Mouse (Mus musculus) limb, embryonic 11.5 days (tissue): ENCODE data around the gene Zdhhc5. TPM values are rescaled to one million over a fixed set of nuclear protein-coding genes. Genes with fewer than 3 reads are reported as not detected.

ENCODE experiments used
- ATAC-seq: fragments of 200-750 bp; cut with Nextera tagmentation; 2 replicates; pipeline ENCODE4 v1.8.0; 2017; ENCODE audit warnings: low read depth; ENCODE audit not compliant: insufficient number of reproducible peaks, low FRiP score, low TSS enrichment
- DNase-seq: peaks from one replicate; pipeline ENCODE4 v3.0.0-alpha.2; 2015; ENCODE audit warnings: low spot score
- H3K27ac ChIP-seq: fragments of 300-500 bp; sonication (generic); replicated peaks from 2 replicates; pipeline ENCODE4 v1.5.1; 2014; ENCODE audit warnings: low read depth, mild to moderate bottlenecking, low read length
- H3K27me3 ChIP-seq: fragments of 300-500 bp; sonication (generic); 2 replicates; pipeline ENCODE4 v1.6.1; 2014; ENCODE audit warnings: mild to moderate bottlenecking, low read length, mixed read lengths; ENCODE audit not compliant: control insufficient read depth, insufficient read depth
- H3K36me3 ChIP-seq: fragments of 300-500 bp; sonication (generic); 2 replicates; pipeline ENCODE4 v1.6.1; 2014; ENCODE audit warnings: mild to moderate bottlenecking, low read length, moderate library complexity, mixed read lengths; ENCODE audit not compliant: control insufficient read depth, insufficient read depth
- H3K4me1 ChIP-seq: fragments of 300-500 bp; sonication (generic); 2 replicates; pipeline ENCODE4 v1.6.1; 2014; ENCODE audit warnings: low read length, mixed read lengths; ENCODE audit not compliant: control insufficient read depth, insufficient read depth
- H3K4me2 ChIP-seq: fragments of 300-500 bp; sonication (generic); 2 replicates; pipeline ENCODE4 v1.6.1; 2014; ENCODE audit warnings: low read depth, mild to moderate bottlenecking, moderate library complexity; ENCODE audit not compliant: severe bottlenecking
- H3K4me3 ChIP-seq: fragments of 300-500 bp; sonication (generic); 2 replicates; pipeline ENCODE4 v1.5.1; 2014; ENCODE audit warnings: low read depth, low read length
- H3K9ac ChIP-seq: fragments of 300-500 bp; sonication (generic); 2 replicates; pipeline ENCODE4 v1.6.1; 2014; ENCODE audit warnings: mild to moderate bottlenecking, low read length
- H3K9me3 ChIP-seq: fragments of 300-500 bp; sonication (generic); 2 replicates; pipeline ENCODE4 v1.6.1; 2016; ENCODE audit warnings: low read length; ENCODE audit not compliant: control insufficient read depth
- WGBS: fragments of 180-500 bp; shearing (Covaris S2); extraction: QIAGEN DNeasy Blood & Tissue Kit; methylation state at CpG from one replicate; pipeline ENCODE4 v1.1.7; 2014; 5-methylcytosine and 5-hydroxymethylcytosine counted together
- microRNA counts: library from miRNA; unstranded; fragments of <30 nt; microRNA quantifications from one replicate; lab custom pipeline; 2016
- microRNA-seq: library from miRNA; unstranded; fragments of <30 nt; microRNA quantifications from one replicate; pipeline ENCODE4, GENCODE M21; 2016
- polyA plus RNA-seq: library from polyadenylated mRNA; unstranded; fragments of >200 nt; fragmentation: Nextera tagmentation; extraction: Ambion mirVana; gene quantifications from 2 replicates; pipeline ENCODE4 v1.2.1, GENCODE M21; 2014

Zdhhc5 gene
- polyA plus RNA-seq, 1 experiment from 2014 or later, result 31.1 TPM

- Histone ChIP-seq H3K27me3 (no peaks in the 10 kb centered on the region), H3K27ac (no peak overlapping the region), H3K4me3 (no peak overlapping the region), H3K4me2 (no peak overlapping the region), H3K4me1 (no peaks in the 10 kb centered on the region), H3K9ac (no peak overlapping the region), H3K9me3 (no peaks in the 10 kb centered on the region), H3K36me3 (no peaks in the 10 kb centered on the region)
- no peak for DNase-seq
- no peak for ATAC-seq
- WGBS, result 76% methylated on average over 1 of the region's 1 CpGs
Measured at GRCm38 (mm10) chr2:84646138-84646537, 68.8 kb downstream of the Zdhhc5 start.

- ATAC-seq, result no peak
- Histone ChIP-seq H3K9me3 (no peaks in the 10 kb centered on the region), H3K36me3 (no peaks in the 10 kb centered on the region), H3K9ac (no peak overlapping the region), H3K27ac (no peak overlapping the region), H3K4me3 (no peak overlapping the region), H3K4me2 (no peak overlapping the region), H3K27me3 (no peaks in the 10 kb centered on the region), H3K4me1 (peaks cover 13% of the 10 kb centered on the region)
- DNase-seq, result no peak
Measured at GRCm38 (mm10) chr2:84640833-84641232, 74.1 kb downstream of the Zdhhc5 start.

- Histone ChIP-seq H3K4me2 (no peak overlapping the region), H3K27ac (no peak overlapping the region), H3K4me3 (no peak overlapping the region), H3K36me3 (no peaks in the 10 kb centered on the region), H3K9ac (no peak overlapping the region), H3K9me3 (no peaks in the 10 kb centered on the region), H3K4me1 (peaks cover 16% of the 10 kb centered on the region), H3K27me3 (no peaks in the 10 kb centered on the region)
- DNase-seq (no peak), ATAC-seq (no peak)
- 69% methylated on average over 5 of the region's 5 CpGs for WGBS
Measured at GRCm38 (mm10) chr2:84638428-84639220, 76.4 kb downstream of the Zdhhc5 start.

MicroRNA genes within 50 kb of the gene (microRNA counts, 519-probe panel; counts per million panel counts)
- 6,747 counts per million, percentile 98 among the panel's probes with 10 or more counts for microRNA mmu-miR-130a (lab: Ali Mortazavi, UCI)

Small RNAs within 50 kb of the gene (microRNA-seq; reads per million reads assigned to microRNA genes)
- gene Mir130a, result 32,399 reads per million, percentile 98 among the genes with 10 or more reads in this experiment

Other genes with a start within 250 kb of the Zdhhc5 start
- 12.4 and 14.1 TPM in 2 replicates for gene Tfpi, start 238.4 kb downstream of the Zdhhc5 start, polyA plus RNA-seq
- 35.2 and 38.7 TPM in 2 replicates for gene Ctnnd1, start 64.4 kb downstream of the Zdhhc5 start, polyA plus RNA-seq
- 0.09 and 0.37 TPM in 2 replicates for gene Btbd18, start 56.1 kb downstream of the Zdhhc5 start, polyA plus RNA-seq
- 485 and 509 TPM in 2 replicates for gene Selenoh, start 44.4 kb downstream of the Zdhhc5 start, polyA plus RNA-seq
- gene Gm28635, start 37.1 kb downstream of the Zdhhc5 start, polyA plus RNA-seq, result not detected in 2 replicates
- gene Med19, start 36.8 kb downstream of the Zdhhc5 start, polyA plus RNA-seq, result 54.1 and 55.4 TPM in 2 replicates
- 129 TPM in 2 replicates for gene Tmx2, start 36.0 kb downstream of the Zdhhc5 start, polyA plus RNA-seq
- gene Clp1, start 12.2 kb upstream of the Zdhhc5 start, polyA plus RNA-seq, result 57.3 and 57.6 TPM in 2 replicates
- gene Ypel4, start 18.9 kb upstream of the Zdhhc5 start, polyA plus RNA-seq, result 7.4 and 9.9 TPM in 2 replicates
- 4.6 and 6.1 TPM in 2 replicates for gene Gm19426, start 28.5 kb upstream of the Zdhhc5 start, polyA plus RNA-seq
- 12.4 and 13.3 TPM in 2 replicates for gene Serping1, start 60.3 kb upstream of the Zdhhc5 start, polyA plus RNA-seq
- gene Ube2l6, start 83.6 kb upstream of the Zdhhc5 start, polyA plus RNA-seq, result 21.9 and 23.3 TPM in 2 replicates
- 0.10 and 0.32 TPM in 2 replicates for gene Smtnl1, start 107.5 kb upstream of the Zdhhc5 start, polyA plus RNA-seq
- 46.9 and 53.6 TPM in 2 replicates for gene Timm10, start 111.8 kb upstream of the Zdhhc5 start, polyA plus RNA-seq
- gene Slc43a1, start 123.7 kb upstream of the Zdhhc5 start, polyA plus RNA-seq, result 36.0 and 37.8 TPM in 2 replicates
- gene Rtn4rl2, start 171.5 kb upstream of the Zdhhc5 start, polyA plus RNA-seq, result 0.75 and 0.96 TPM in 2 replicates
- 31.6 and 31.7 TPM in 2 replicates for gene Slc43a3, start 221.4 kb upstream of the Zdhhc5 start, polyA plus RNA-seq